Mouse (Mus musculus): ENCODE measurements around the gene Adrm1. TPM values are rescaled to one million over a fixed set of nuclear protein-coding genes. Genes with fewer than 3 reads are reported as not detected.

The Adrm1 gene
- 100 to 1,000 TPM; 102 to 111 TPM for total RNA-seq (2021)
- long read RNA-seq, experiment 1, full-length matches to known transcripts, result 199 of 223 reads
- long read RNA-seq, experiment 1, partial matches to known transcripts, result 2 of 223 reads
- long read RNA-seq, experiment 1, other reads (novel, unspliced or antisense), result 22 of 223 reads
- long read RNA-seq, experiment 2, transcript Adrm1-201 (10 exons, 1,535 nt), result major isoform, 110 of 122 reads
- long read RNA-seq, experiment 2, partial matches to known transcripts, result 2 of 122 reads
- long read RNA-seq, experiment 2, other reads (novel, unspliced or antisense), result 10 of 122 reads

- peak; percentile 99 for DNase-seq
Measured at GRCm38 (mm10) chr2:180170806-180171521, at the start of gene Adrm1. Gene Adrm1, plus strand, starts transcription at chr2:180171485.

- DNase-seq, result no peak
Measured at GRCm38 (mm10) chr2:180124192-180124591, 47.1 kb upstream of the Adrm1 start.

- peak; percentile 54 for DNase-seq
Measured at GRCm38 (mm10) chr2:180126195-180126594, 45.1 kb upstream of the Adrm1 start.

GRCm38 (mm10) chr2:180127675-180128074 lies 43.6 kb upstream of the Adrm1 start:
- no peak for DNase-seq

GRCm38 (mm10) chr2:180133231-180133630 lies 38.1 kb upstream of the Adrm1 start:
- DNase-seq, result no peak

- DNase-seq, result no peak
Measured at GRCm38 (mm10) chr2:180133911-180134310, 37.4 kb upstream of the Adrm1 start.

GRCm38 (mm10) chr2:180135414-180135813 lies 35.9 kb upstream of the Adrm1 start:
- no peak for DNase-seq

GRCm38 (mm10) chr2:180146091-180146490 lies 25.2 kb upstream of the Adrm1 start:
- DNase-seq, result no peak

GRCm38 (mm10) chr2:180147379-180147778 lies 23.9 kb upstream of the Adrm1 start:
- no peak for DNase-seq

- DNase-seq, result no peak
Measured at GRCm38 (mm10) chr2:180148551-180148950, 22.7 kb upstream of the Adrm1 start.

- no peak for DNase-seq
Measured at GRCm38 (mm10) chr2:180154796-180155195, 16.5 kb upstream of the Adrm1 start.

- DNase-seq, result no peak
Measured at GRCm38 (mm10) chr2:180158627-180159026, 12.7 kb upstream of the Adrm1 start.

- DNase-seq, result no peak
Measured at GRCm38 (mm10) chr2:180165855-180166254, 5.4 kb upstream of the Adrm1 start.

GRCm38 (mm10) chr2:180166869-180167268 lies 4.4 kb upstream of the Adrm1 start:
- DNase-seq, result no peak

- no peak for DNase-seq
Measured at GRCm38 (mm10) chr2:180170151-180170805, 1.0 kb upstream of the Adrm1 start.

GRCm38 (mm10) chr2:180171522-180172070 lies 311 bp downstream of the Adrm1 start:
- DNase-seq, result no peak

GRCm38 (mm10) chr2:180172152-180172551 lies 867 bp downstream of the Adrm1 start:
- no peak for DNase-seq

GRCm38 (mm10) chr2:180173163-180173562 lies 1.9 kb downstream of the Adrm1 start:
- no peak for DNase-seq

GRCm38 (mm10) chr2:180173711-180174110 lies 2.4 kb downstream of the Adrm1 start:
- peak; percentile 55 for DNase-seq

GRCm38 (mm10) chr2:180174121-180174520 lies 2.8 kb downstream of the Adrm1 start:
- no peak for DNase-seq

GRCm38 (mm10) chr2:180175725-180176124 lies 4.4 kb downstream of the Adrm1 start:
- DNase-seq, result no peak

GRCm38 (mm10) chr2:180181542-180181941 lies 10.3 kb downstream of the Adrm1 start:
- DNase-seq, result no peak
